Mouse (Mus musculus) kidney, postnatal 0 days (tissue): ENCODE measurements around the gene Dach1. TPM values are rescaled to one million over a fixed set of nuclear protein-coding genes. Genes with fewer than 3 reads are reported as not detected.
A peak's percentile ranks its signal among the peaks of the same experiment; 100 is the strongest.

ENCODE experiments used
- ATAC-seq: fragments of 200-750 bp; cut with Nextera tagmentation; replicated peaks from 2 replicates; pipeline ENCODE4 v1.8.0; 2017; ENCODE audit warnings: low read depth, moderate number of reproducible peaks, moderate TSS enrichment, moderate library complexity; ENCODE audit not compliant: low FRiP score
- DNase-seq: peaks from one replicate; pipeline ENCODE4 v3.0.0-alpha.2; 2016; ENCODE audit warnings: low spot score
- H3K27ac ChIP-seq: fragments of 300-500 bp; sonication (generic); 2 replicates; pipeline ENCODE4 v1.5.1; 2014; ENCODE audit warnings: mild to moderate bottlenecking
- H3K27me3 ChIP-seq: fragments of 300-500 bp; sonication (generic); 2 replicates; pipeline ENCODE4 v1.6.1; 2014; ENCODE audit warnings: low read length, mixed read lengths; ENCODE audit not compliant: insufficient read depth
- H3K36me3 ChIP-seq: fragments of 300-500 bp; sonication (generic); 2 replicates; pipeline ENCODE4 v1.6.1; 2014; ENCODE audit warnings: low read length, mixed read lengths; ENCODE audit not compliant: insufficient read depth
- H3K4me1 ChIP-seq: fragments of 300-500 bp; sonication (generic); replicated peaks from 2 replicates; pipeline ENCODE4 v1.6.1; 2014; ENCODE audit warnings: antibody characterized with exemption, low read length, mixed read lengths; ENCODE audit not compliant: insufficient read depth
- H3K4me2 ChIP-seq: fragments of 300-500 bp; sonication (generic); 2 replicates; pipeline ENCODE4 v1.6.1; 2014; ENCODE audit warnings: mild to moderate bottlenecking, low read length, moderate library complexity, mixed read lengths
- H3K4me3 ChIP-seq: fragments of 300-500 bp; sonication (generic); replicated peaks from 2 replicates; pipeline ENCODE4 v1.5.1; 2014; ENCODE audit warnings: low read depth, low read length
- H3K9ac ChIP-seq: fragments of 300-500 bp; sonication (generic); 2 replicates; pipeline ENCODE4 v1.6.1; 2014; ENCODE audit warnings: low read depth, low read length
- H3K9me3 ChIP-seq: fragments of 300-500 bp; sonication (generic); replicated peaks from 2 replicates; pipeline ENCODE4 v1.6.1; 2016; ENCODE audit warnings: low read length, inconsistent platforms, mixed read lengths
- CTCF ChIP-seq: IDR thresholded peaks from 2 replicates; pipeline ENCODE4 v1.5.1; 2016; ENCODE audit warnings: antibody characterized with exemption, low read depth, mild to moderate bottlenecking, moderate library complexity
- WGBS: fragments of 180-500 bp; shearing (Covaris S2); extraction: QIAGEN DNeasy Blood & Tissue Kit; methylation state at CpG from one replicate; pipeline ENCODE4 v1.1.7; 2014; 5-methylcytosine and 5-hydroxymethylcytosine counted together
- polyA plus RNA-seq: library from polyadenylated mRNA; unstranded; fragments of >200 nt; fragmentation: Nextera tagmentation; extraction: Ambion mirVana; gene quantifications from 2 replicates; pipeline ENCODE4 v1.2.1, GENCODE M21; 2015

The Dach1 gene
- polyA plus RNA-seq, 1 experiment from 2014 or later = 18.4 TPM

GRCm38 (mm10) chr14:98049329-98049728, 120.2 kb downstream of the Dach1 start:
- Histone ChIP-seq H3K9me3 (no peaks in the 10 kb centered on the region), H3K9ac (no peak overlapping the region), H3K36me3 (no peaks in the 10 kb centered on the region), H3K27ac (no peak overlapping the region), H3K27me3 (no peaks in the 10 kb centered on the region), H3K4me1 (no peaks in the 10 kb centered on the region), H3K4me2 (no peak overlapping the region), H3K4me3 (no peak overlapping the region)
- ATAC-seq (no peak), DNase-seq (no peak)
- TF ChIP-seq CTCF = no peak
- whole genome bisulfite sequencing = 52% methylated on average over 2 of the region's 2 CpGs

GRCm38 (mm10) chr14:98048403-98048802, 121.2 kb downstream of the Dach1 start:
- ATAC-seq (no peak), DNase-seq (no peak)
- H3K9me3 ChIP-seq = no peaks in the 10 kb centered on the region
- no peak for TF ChIP-seq CTCF
- no peak overlapping the region for H3K4me2 ChIP-seq
- no peak overlapping the region for H3K4me3 ChIP-seq
- 90% methylated on average over 2 of the region's 2 CpGs for WGBS
- H3K27me3 ChIP-seq = no peaks in the 10 kb centered on the region
- H3K36me3 ChIP-seq = no peaks in the 10 kb centered on the region
- H3K9ac ChIP-seq = no peak overlapping the region
- no peaks in the 10 kb centered on the region for H3K4me1 ChIP-seq
- H3K27ac ChIP-seq = no peak overlapping the region

GRCm38 (mm10) chr14:98047670-98048069, 121.9 kb downstream of the Dach1 start:
- ATAC-seq (no peak), DNase-seq (no peak)
- H3K9me3 ChIP-seq = no peaks in the 10 kb centered on the region
- no peaks in the 10 kb centered on the region for H3K27me3 ChIP-seq
- H3K4me3 ChIP-seq = no peak overlapping the region
- no peaks in the 10 kb centered on the region for H3K36me3 ChIP-seq
- no peak for TF ChIP-seq CTCF
- H3K9ac ChIP-seq = no peak overlapping the region
- 80% methylated on average over 3 of the region's 3 CpGs for WGBS
- H3K4me2 ChIP-seq = no peak overlapping the region
- no peaks in the 10 kb centered on the region for H3K4me1 ChIP-seq
- no peak overlapping the region for H3K27ac ChIP-seq

GRCm38 (mm10) chr14:98046960-98047359, 122.6 kb downstream of the Dach1 start:
- no peak for ATAC-seq
- Histone ChIP-seq H3K4me3 (no peak overlapping the region), H3K9me3 (no peaks in the 10 kb centered on the region), H3K27ac (no peak overlapping the region), H3K4me2 (no peak overlapping the region), H3K36me3 (no peaks in the 10 kb centered on the region), H3K27me3 (no peaks in the 10 kb centered on the region), H3K4me1 (no peaks in the 10 kb centered on the region), H3K9ac (no peak overlapping the region)
- no peak for TF ChIP-seq CTCF
- no peak for DNase-seq

- no peaks in the 10 kb centered on the region for H3K4me1 ChIP-seq
- no peaks in the 10 kb centered on the region for H3K27me3 ChIP-seq
- no peak for ATAC-seq
- TF ChIP-seq CTCF = no peak
- H3K27ac ChIP-seq = no peak overlapping the region; the same call in 1 of the 2 replicates
- H3K9ac ChIP-seq = no peak overlapping the region
- no peak overlapping the region for H3K4me3 ChIP-seq
- no peak for DNase-seq
- 21% methylated on average over 1 of the region's 1 CpGs for WGBS
- H3K4me2 ChIP-seq = no peak overlapping the region
- H3K36me3 ChIP-seq = no peaks in the 10 kb centered on the region
- H3K9me3 ChIP-seq = no peaks in the 10 kb centered on the region
Measured at GRCm38 (mm10) chr14:98038524-98038923, 131.0 kb downstream of the Dach1 start.

- H3K4me3 ChIP-seq = no peak overlapping the region
- no peak overlapping the region for H3K9ac ChIP-seq
- H3K4me1 ChIP-seq = no peaks in the 10 kb centered on the region
- no peak overlapping the region for H3K4me2 ChIP-seq
- no peaks in the 10 kb centered on the region for H3K27me3 ChIP-seq
- H3K27ac ChIP-seq = no peak overlapping the region
- no peaks in the 10 kb centered on the region for H3K9me3 ChIP-seq
- H3K36me3 ChIP-seq = no peaks in the 10 kb centered on the region
- 14% methylated on average over 3 of the region's 3 CpGs for WGBS
- TF ChIP-seq CTCF = no peak
- ATAC-seq (no peak), DNase-seq (no peak)
Measured at GRCm38 (mm10) chr14:98037175-98037574, 132.4 kb downstream of the Dach1 start.

GRCm38 (mm10) chr14:98035261-98035660, 134.3 kb downstream of the Dach1 start:
- H3K9me3 ChIP-seq = no peaks in the 10 kb centered on the region
- DNase-seq (peak; percentile 75), ATAC-seq (no peak; the same call in 1 of the 2 replicates)
- no peak overlapping the region for H3K4me3 ChIP-seq
- TF ChIP-seq CTCF = no peak
- H3K27ac ChIP-seq = no peak overlapping the region
- 4% methylated on average over 1 of the region's 1 CpGs for WGBS
- no peaks in the 10 kb centered on the region for H3K36me3 ChIP-seq
- H3K4me2 ChIP-seq = no peak overlapping the region
- H3K27me3 ChIP-seq = no peaks in the 10 kb centered on the region
- no peak overlapping the region for H3K9ac ChIP-seq
- H3K4me1 ChIP-seq = no peaks in the 10 kb centered on the region
